Mouse (Mus musculus) midbrain, embryonic 16.5 days (tissue): ENCODE data around the gene Ldhal6b. TPM values are rescaled to one million over a fixed set of nuclear protein-coding genes. Genes with fewer than 3 reads are reported as not detected.

Experiments used
- ATAC-seq: fragments of 200-750 bp; cut with Nextera tagmentation; 2 replicates; pipeline ENCODE4 v1.8.0; 2017; ENCODE audit warnings: moderate TSS enrichment
- H3K27ac ChIP-seq: fragments of 300-500 bp; sonication (generic); 2 replicates; pipeline ENCODE4 v1.5.1; 2014; ENCODE audit warnings: mild to moderate bottlenecking, low read length, mixed read lengths
- H3K27me3 ChIP-seq: fragments of 300-500 bp; sonication (generic); 2 replicates; pipeline ENCODE4 v1.6.1; 2014; ENCODE audit warnings: low read depth, low read length, mixed read lengths; ENCODE audit not compliant: control insufficient read depth, insufficient read depth
- H3K36me3 ChIP-seq: fragments of 300-500 bp; sonication (generic); 2 replicates; pipeline ENCODE4 v1.6.1; 2014; ENCODE audit warnings: mild to moderate bottlenecking, low read length, moderate library complexity, mixed read lengths; ENCODE audit not compliant: control insufficient read depth, insufficient read depth
- H3K4me1 ChIP-seq: fragments of 300-500 bp; sonication (generic); 2 replicates; pipeline ENCODE4 v1.6.1; 2014; ENCODE audit warnings: mild to moderate bottlenecking, low read length, mixed read lengths; ENCODE audit not compliant: control insufficient read depth, insufficient read depth
- H3K4me2 ChIP-seq: fragments of 300-500 bp; sonication (generic); 2 replicates; pipeline ENCODE4 v1.6.1; 2014; ENCODE audit warnings: mild to moderate bottlenecking, low read length, mixed read lengths
- H3K4me3 ChIP-seq: fragments of 300-500 bp; sonication (generic); 2 replicates; pipeline ENCODE4 v1.5.1; 2014; ENCODE audit warnings: low read depth, mild to moderate bottlenecking, low read length, moderate library complexity, mixed read lengths
- H3K9ac ChIP-seq: fragments of 300-500 bp; sonication (generic); 2 replicates; pipeline ENCODE4 v1.6.1; 2014; ENCODE audit warnings: low read depth, low read length, mixed read lengths
- H3K9me3 ChIP-seq: fragments of 300-500 bp; sonication (generic); replicated peaks from 2 replicates; pipeline ENCODE4 v1.6.1; 2014; ENCODE audit warnings: mild to moderate bottlenecking, low read length, mixed read lengths; ENCODE audit not compliant: control insufficient read depth, poor library complexity, severe bottlenecking
- WGBS: fragments of 180-500 bp; shearing (Covaris S2); extraction: QIAGEN DNeasy Blood & Tissue Kit; methylation state at CpG from one replicate; pipeline ENCODE4 v1.1.7; 2014; 5-methylcytosine and 5-hydroxymethylcytosine counted together
- polyA plus RNA-seq: library from polyadenylated mRNA; unstranded; fragments of >200 nt; fragmentation: Nextera tagmentation; extraction: Ambion mirVana; gene quantifications from 2 replicates; pipeline ENCODE4 v1.2.1, GENCODE M21; 2015

Gene Ldhal6b
- polyA plus RNA-seq, 1 experiment from 2014 or later, result 0.25 TPM

DNA sequence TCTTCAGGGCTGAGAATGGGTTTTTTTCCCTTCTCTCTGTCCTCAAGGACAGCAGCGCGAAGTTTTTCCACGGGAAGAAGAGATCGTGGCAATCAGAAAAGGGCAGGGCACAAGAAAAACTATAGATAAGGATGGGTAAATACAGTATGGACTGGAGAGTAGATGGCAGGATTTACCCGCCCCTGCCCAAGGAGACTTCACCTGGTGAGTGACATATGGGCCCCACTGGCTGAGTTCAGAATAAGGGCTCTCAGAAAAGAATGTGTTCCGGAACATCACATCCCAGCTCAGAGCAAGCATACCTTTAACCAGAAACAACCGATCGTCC is 21.2 kb upstream of the Ldhal6b start:
- H3K4me2 ChIP-seq, result peak overlapping the region; percentile 91
- whole genome bisulfite sequencing, result under 1% methylated on average over 8 of the region's 8 CpGs
- H3K9me3 ChIP-seq, result no peaks in the 10 kb centered on the region
- ATAC-seq, result no peak
- H3K9ac ChIP-seq, result peak overlapping the region; percentile 64
- peak overlapping the region; percentile 50 for H3K4me3 ChIP-seq
- H3K27me3 ChIP-seq, result no peaks in the 10 kb centered on the region
- H3K36me3 ChIP-seq, result no peaks in the 10 kb centered on the region
- H3K4me1 ChIP-seq, result peaks cover 17% of the 10 kb centered on the region
- peak overlapping the region; percentile 85 for H3K27ac ChIP-seq

DNA sequence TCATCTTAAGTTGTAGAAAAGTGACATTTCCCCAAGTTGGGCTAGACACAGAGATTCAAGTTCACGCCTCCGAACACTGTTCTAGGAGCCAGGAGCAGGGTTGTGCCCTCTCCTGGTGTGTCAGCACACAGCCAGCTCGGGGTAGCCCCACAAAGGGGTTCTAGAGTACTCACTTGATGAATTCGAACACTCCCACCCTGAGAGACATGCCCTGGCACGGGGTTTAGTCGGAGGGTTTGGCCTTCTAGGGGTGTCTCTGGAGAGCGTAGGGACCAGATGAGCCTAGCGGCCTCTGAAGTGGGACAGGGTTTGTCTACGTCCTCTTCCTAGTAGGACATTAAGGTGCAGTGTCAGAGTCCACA is 11.2 kb upstream of the Ldhal6b start:
- WGBS, result 74% methylated on average over 9 of the region's 9 CpGs
- H3K9ac ChIP-seq, result no peak overlapping the region
- H3K36me3 ChIP-seq, result 0 out of 2 replicates have a peak, but pooled peaks cover 2% of the 10 kb centered on the region
- H3K9me3 ChIP-seq, result no peaks in the 10 kb centered on the region
- H3K27me3 ChIP-seq, result no peaks in the 10 kb centered on the region
- H3K4me1 ChIP-seq, result no peaks in the 10 kb centered on the region
- H3K4me3 ChIP-seq, result no peak overlapping the region
- ATAC-seq, result peak; percentile 56
- peak overlapping the region; percentile 54; the same call in 1 of the 2 replicates for H3K27ac ChIP-seq
- H3K4me2 ChIP-seq, result no peak overlapping the region

DNA sequence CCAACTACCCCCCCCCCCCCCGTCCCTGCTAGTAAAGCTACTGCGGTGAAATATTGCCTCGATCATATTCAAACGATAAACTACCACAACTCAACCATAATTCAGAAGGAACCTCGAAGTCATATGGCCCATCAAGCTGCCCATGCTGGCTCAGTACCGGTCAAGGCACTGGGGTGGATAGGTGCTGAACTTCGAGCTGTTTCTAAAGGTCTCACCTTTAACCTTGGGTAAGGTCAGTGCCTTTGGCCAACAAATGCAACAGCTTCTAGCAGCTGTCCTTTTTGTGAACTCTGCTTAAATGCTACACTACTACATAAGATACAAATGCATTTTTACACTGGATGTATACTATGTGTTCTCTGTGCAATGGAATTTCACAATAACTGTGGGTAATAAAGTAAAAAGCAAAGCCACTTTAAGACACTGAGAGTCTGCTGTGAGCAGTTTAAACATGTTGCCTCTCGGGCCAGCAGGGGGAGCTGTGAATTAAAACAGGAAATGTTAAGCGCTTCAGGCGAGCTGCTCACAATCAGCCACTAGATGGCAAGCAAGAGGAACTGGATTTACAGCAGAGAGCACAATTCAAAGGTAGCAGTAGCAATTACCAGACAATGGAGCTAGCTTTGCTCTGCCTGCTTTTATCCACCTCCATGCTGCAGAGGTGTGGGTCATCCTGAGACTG is 10.7 kb upstream of the Ldhal6b start:
- no peak overlapping the region for H3K4me2 ChIP-seq
- no peaks in the 10 kb centered on the region for H3K4me1 ChIP-seq
- ATAC-seq, result peak; percentile 81
- H3K27me3 ChIP-seq, result no peaks in the 10 kb centered on the region
- 0 out of 2 replicates have a peak, but pooled peaks cover 2% of the 10 kb centered on the region for H3K36me3 ChIP-seq
- H3K9ac ChIP-seq, result no peak overlapping the region
- H3K9me3 ChIP-seq, result no peaks in the 10 kb centered on the region
- 59% methylated on average over 10 of the region's 10 CpGs for WGBS
- H3K4me3 ChIP-seq, result no peak overlapping the region
- H3K27ac ChIP-seq, result peak overlapping the region; percentile 54; the same call in 1 of the 2 replicates

DNA sequence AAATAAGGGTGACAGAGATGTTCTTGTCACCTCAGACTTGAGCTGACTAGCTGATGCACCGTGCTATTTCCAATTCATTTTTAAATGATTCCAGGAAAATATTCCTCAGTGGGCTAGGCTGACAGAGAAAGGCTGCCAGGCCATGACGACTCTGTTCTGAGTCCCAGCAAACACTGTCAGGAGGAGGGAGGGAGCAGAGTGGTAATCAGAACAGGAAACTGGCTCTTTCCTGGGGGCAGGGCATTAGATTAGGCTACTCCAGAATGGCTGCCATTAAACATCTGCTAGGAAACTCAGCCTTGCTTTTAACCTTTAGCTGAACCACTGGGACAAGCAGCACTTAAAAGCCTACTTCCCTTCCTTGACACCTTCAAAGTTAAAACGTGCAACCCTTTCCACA is 6.6 kb upstream of the Ldhal6b start:
- Histone ChIP-seq H3K27ac (no peak overlapping the region), H3K9me3 (no peaks in the 10 kb centered on the region), H3K9ac (no peak overlapping the region), H3K27me3 (no peaks in the 10 kb centered on the region), H3K4me2 (no peak overlapping the region), H3K4me3 (no peak overlapping the region), H3K36me3 (no peaks in the 10 kb centered on the region), H3K4me1 (no peaks in the 10 kb centered on the region)
- peak; percentile 57; the same call in 1 of the 2 replicates for ATAC-seq
- WGBS, result 57% methylated on average over 3 of the region's 3 CpGs

DNA sequence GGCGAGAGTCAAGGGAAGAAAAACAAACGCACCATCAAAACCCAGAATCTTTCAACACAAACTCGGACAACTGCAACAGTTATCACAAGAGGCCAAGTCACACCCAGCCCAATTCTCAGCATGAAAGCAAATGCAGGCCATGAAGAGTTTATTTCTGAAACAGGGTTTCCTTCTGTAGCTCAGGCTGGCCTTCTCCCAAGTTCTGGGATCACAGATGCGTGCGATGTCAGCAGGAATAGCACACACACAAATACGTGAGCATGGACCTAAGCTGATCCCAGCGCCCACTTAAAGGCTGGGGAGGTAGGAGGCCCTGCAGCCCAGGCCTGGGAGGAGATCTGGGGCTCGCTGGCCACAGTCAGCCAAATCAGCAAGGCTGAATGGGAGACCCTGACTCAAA is 5.6 kb upstream of the Ldhal6b start:
- Histone ChIP-seq H3K27me3 (no peaks in the 10 kb centered on the region), H3K9ac (no peak overlapping the region), H3K4me3 (no peak overlapping the region), H3K4me2 (no peak overlapping the region), H3K27ac (no peak overlapping the region), H3K4me1 (no peaks in the 10 kb centered on the region), H3K9me3 (no peaks in the 10 kb centered on the region), H3K36me3 (no peaks in the 10 kb centered on the region)
- ATAC-seq, result no peak
- WGBS, result 87% methylated on average over 8 of the region's 8 CpGs

DNA sequence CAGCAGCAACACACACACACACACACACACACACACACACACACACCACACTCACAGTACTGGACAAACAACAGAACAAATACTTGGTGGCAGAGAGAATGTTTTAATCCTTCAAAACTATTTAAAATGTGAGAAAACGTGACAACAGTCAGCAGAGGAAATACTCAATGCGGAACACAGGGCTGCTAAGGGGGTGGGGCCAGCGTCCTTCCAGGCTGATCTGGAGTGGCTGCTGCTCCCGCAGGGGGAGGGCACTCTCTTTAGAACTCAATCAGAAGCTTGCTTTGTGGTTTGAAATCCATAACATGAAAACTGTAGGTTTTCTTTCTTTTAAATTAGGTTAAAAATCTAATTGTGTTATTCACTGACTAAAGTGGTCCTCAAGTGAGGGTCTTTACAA is 3.3 kb upstream of the Ldhal6b start:
- ATAC-seq, result no peak
- Histone ChIP-seq H3K27ac (no peak overlapping the region), H3K36me3 (no peaks in the 10 kb centered on the region), H3K9ac (no peak overlapping the region), H3K4me3 (no peak overlapping the region), H3K9me3 (no peaks in the 10 kb centered on the region), H3K4me2 (no peak overlapping the region), H3K27me3 (no peaks in the 10 kb centered on the region), H3K4me1 (no peaks in the 10 kb centered on the region)
- WGBS, result 50% methylated on average over 4 of the region's 4 CpGs

DNA sequence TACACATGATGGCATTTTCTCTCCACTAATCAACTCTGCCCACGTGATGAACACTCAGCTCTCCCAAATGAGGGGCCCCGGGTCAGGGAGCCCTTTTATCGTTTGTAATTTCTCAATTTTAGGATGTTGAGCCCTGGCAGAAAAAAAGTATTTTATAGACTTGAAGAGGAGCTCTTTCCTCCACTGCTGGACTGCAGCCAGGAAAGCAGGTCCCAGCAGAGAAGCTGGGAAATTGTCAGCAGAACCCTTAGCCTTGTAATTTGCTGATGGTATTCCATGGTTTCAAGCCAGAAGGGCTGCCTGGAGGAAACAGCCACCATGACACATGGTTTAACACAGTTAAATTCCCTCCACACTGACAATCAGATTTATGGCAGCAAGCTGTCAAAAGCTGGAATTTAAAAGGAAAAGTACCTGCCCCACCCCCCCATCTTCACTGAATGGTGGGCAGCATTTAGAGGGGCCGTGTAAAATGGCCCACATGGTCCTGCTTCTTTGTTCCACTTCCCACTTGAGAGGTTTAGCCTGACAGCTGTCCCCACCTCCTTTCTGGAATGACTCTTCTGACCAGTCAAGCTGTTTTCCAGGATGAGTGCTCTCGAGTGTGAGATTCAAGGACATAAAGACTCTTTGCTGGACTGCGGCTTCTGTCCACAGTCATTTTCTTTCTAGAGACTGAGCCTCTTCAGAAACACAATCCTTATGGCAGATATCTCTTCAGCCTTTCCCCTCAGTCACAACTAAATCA is 1.4 kb upstream of the Ldhal6b start:
- Histone ChIP-seq H3K4me3 (no peak overlapping the region), H3K4me1 (no peaks in the 10 kb centered on the region), H3K27ac (no peak overlapping the region), H3K27me3 (no peaks in the 10 kb centered on the region), H3K9ac (no peak overlapping the region), H3K4me2 (no peak overlapping the region), H3K9me3 (no peaks in the 10 kb centered on the region), H3K36me3 (no peaks in the 10 kb centered on the region)
- ATAC-seq, result no peak
- WGBS, result 71% methylated on average over 6 of the region's 6 CpGs

DNA sequence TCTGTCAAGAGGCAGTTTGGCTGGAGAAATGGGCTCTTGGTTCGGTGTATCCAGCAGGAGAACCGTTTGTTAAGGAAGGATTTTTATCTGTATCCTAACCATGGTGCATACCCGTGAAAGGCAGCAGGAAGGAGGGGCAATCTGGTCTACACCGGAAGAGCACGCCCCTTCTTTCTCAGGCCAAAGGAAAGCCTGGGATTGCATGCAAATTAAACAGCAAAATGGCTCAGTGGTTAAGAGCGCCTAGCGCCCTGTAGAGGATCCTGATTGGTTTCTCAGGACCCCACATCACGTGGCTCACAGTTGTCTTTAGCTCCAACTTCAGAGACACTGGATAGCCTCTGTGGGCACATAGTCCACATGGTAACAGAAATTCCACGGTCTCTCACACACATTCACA is 489 bp upstream of the Ldhal6b start:
- Histone ChIP-seq H3K36me3 (no peaks in the 10 kb centered on the region), H3K4me2 (no peak overlapping the region), H3K27ac (no peak overlapping the region), H3K4me1 (no peaks in the 10 kb centered on the region), H3K27me3 (no peaks in the 10 kb centered on the region), H3K9me3 (no peaks in the 10 kb centered on the region), H3K9ac (no peak overlapping the region), H3K4me3 (no peak overlapping the region)
- 86% methylated on average over 9 of the region's 9 CpGs for WGBS
- no peak for ATAC-seq

DNA sequence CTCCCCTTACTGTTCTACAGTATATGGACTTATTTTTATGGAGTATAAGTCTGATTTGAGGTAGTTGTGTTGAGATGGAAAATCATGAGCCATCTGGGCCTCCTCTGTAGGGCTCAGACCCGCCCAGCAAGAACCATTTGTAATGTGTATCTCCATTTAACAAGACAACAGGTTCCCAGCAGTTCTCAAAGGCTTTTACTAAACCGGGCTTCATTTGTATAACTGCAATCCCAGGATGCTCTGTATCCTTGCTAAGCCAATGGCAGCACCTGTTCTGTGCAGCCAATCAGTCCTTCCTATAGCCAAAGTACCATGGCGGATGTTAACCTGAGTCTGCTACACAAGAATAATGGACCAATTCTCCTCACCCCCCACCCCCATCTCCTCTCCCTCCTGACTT is 2.0 kb downstream of the Ldhal6b start:
- H3K9me3 ChIP-seq, result no peaks in the 10 kb centered on the region
- WGBS, result 90% methylated on average over 3 of the region's 3 CpGs
- no peaks in the 10 kb centered on the region for H3K27me3 ChIP-seq
- H3K4me1 ChIP-seq, result no peaks in the 10 kb centered on the region
- no peaks in the 10 kb centered on the region for H3K36me3 ChIP-seq
- H3K9ac ChIP-seq, result no peak overlapping the region
- H3K4me2 ChIP-seq, result no peak overlapping the region
- H3K27ac ChIP-seq, result no peak overlapping the region
- ATAC-seq, result no peak
- H3K4me3 ChIP-seq, result no peak overlapping the region
